Mouse (Mus musculus) A20 (cell line): ENCODE results near the gene Tnc.
A peak's percentile ranks its signal among the peaks of the same experiment; 100 is the strongest.
"Not testable (repeated sequence)": the region's sequence is repeated elsewhere in the genome, so short reads cannot be mapped to it uniquely, and the experiment has no call there.

Source experiments
- DNase-seq: peaks from one replicate; pipeline ENCODE4 v3.0.0-alpha.2; 2011; ENCODE audit warnings: low read depth, low spot score

The Tnc gene

DNA sequence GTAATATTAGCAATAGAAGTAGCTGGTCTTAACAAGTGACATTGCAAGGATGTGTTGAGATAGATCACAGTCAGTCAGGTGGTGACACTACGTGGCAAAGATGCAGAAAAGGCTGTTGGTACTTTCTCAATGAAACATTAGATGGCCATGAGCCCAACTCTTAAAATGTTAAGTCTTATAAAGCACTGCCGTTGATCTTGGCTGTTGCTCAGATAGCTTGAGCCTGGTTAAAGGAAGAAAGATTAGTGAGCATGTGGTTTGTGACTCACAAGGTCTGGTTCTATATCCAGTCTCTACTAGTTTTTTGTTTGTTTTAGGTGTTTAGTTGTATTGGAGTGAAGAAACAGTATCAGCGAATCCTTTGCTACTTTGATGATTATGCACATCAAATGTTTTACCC, 76.9 kb downstream of the Tnc start:
- DNase-seq = no peak

DNA sequence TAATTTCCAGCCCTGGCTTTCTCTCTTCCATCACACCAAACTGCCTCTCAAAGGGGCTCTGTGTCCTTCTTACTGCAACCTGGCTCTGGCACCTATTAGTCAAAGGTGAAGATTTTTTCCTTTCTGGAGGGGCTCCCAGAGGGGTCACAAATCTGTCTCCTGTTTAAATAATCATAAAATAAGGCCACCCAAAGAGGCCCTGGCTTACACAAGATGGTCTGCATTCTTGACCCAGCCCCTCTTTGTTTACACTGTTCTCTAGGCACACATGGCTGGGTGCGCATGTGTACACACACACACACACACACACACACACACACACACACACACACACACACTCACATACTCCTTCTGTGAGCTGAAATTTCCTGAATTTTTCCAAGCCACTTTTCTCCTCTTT, 83.4 kb downstream of the Tnc start:
- DNase-seq = no peak

DNA sequence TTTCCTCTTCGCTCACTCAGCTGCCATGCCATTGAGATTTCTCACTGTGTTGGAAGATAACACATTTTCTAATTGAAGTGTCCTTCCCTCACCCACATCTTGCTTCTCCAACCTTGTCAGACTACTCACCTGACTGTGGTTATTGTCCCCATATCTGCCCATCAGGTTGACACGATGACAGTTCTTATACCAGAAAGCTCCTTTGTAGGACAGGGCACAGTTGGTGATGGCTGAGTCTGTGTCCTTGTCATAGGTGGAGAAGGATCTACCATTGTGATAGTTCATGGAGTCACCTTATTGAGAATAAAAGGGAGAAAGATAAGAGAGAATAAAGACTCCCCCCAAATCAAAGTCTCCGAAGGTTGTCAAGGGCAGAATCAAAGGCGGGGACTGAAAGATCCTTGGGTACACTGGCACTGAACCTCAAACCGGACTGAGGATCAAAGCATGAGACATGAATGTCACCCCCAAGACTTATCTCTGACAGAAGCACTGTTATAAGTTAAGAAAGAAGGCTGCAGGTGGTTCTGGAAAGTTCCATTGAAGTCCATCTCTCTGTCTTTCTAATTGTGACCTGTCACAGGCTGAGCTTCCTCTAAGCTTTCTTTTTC, 84.9 kb downstream of the Tnc start:
- DNase-seq = no peak

DNA sequence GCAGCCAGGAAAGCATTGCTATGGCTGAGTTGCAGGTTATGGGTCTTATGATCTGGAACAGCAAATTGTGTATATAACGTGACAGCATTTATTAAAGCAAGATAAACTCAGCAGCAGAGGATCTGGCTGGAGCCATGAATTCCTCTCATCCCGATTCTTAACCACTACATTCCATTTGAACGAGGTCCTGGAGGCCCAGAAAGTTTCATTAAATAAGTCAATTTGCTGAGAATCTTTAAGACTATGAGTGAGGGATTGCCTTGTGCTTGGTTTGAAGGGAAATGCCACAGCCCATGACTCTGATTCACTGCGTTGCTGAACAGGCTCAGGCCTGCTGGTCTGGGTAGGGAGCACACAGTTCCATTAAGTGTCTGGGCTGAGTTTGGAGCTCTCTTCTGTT, 88.2 kb downstream of the Tnc start:
- no peak for DNase-seq

DNA sequence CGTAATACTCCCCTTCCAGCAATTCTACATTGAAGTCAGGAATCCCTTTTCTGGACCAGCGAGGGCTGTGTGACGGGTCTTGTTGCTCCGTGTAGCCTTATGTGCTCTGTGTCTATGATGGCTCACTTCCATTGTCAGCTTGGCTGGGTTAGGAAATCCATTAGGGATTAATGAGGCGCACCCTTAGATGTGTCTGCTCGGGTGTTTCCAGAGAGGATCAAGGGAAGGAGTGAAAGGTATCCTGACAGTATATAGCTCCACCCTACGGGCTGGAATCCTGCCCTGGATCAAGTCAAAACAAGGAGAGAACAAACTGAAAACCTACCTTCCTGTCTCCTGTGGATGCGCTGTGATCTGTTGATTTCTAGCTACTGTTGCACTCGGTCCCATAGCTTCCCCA, 96.8 kb downstream of the Tnc start:
- DNase-seq = no peak

DNA sequence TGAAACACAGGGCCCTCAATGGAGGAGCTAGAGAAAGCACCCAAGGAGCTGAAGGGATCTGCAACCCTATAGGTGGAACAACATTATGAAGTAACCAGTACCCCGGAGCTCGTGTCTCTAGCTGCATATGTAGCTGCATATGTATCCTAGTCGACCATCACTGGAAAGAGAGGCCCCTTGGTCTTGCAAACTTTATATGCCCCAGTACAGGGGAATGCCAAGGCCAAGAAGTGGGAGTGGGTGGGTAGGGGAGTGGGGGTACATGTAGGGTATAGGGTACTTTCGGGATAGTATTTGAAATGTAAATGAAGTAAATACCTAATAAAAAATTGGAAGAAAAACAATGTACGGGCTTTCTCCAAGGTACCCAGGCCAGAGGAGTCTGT, 98.1 kb downstream of the Tnc start:
- not testable (repeated sequence) for DNase-seq

DNA sequence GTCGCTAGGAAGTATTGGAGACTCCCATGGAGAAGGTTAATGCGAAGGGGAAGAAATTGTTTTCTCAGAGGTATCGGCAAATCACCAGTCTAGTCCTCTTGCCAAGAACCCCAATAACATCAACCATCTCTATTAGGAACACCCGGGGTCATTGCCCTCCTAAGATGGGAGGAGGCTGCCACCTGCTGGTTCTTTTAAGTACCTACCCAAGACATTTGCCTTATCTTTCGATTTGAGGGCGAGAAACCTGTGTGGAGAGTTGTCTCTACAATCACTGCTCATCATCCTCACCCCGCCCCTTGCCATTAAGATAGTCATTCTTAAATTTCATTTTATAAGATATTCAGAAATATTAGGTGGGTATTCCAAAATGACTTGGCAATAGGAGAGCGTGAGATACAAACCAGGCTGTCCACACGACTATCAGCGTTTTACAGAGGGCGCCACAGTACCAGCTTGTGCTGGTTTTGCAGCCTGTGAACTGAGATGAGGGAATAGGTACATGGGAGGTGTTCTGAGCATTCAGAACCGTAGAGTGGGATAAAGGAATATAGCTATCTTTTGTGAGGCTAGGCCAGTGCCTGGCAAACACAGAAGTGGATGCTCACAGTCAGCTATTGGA, 98.6 kb downstream of the Tnc start:
- DNase-seq = peak; percentile 74

DNA sequence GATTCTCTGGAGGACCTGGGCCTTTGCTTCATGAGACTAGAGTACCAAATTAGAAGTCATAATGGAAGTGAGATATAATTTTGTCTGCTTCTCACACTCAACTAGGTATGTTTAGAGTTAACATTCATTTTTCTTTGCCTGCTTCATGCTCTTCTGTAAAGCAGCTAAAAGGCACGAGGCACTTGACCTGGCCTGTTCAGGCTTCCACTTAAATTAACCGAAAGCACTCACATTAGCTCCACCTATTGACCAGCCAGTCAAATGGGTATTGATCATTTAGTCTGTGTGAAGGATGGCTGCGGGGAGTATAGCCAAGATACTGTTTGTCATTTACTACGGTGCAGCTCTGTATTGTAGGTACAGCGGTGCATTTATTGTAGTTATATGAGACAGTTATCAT, 103.0 kb downstream of the Tnc start:
- no peak for DNase-seq

DNA sequence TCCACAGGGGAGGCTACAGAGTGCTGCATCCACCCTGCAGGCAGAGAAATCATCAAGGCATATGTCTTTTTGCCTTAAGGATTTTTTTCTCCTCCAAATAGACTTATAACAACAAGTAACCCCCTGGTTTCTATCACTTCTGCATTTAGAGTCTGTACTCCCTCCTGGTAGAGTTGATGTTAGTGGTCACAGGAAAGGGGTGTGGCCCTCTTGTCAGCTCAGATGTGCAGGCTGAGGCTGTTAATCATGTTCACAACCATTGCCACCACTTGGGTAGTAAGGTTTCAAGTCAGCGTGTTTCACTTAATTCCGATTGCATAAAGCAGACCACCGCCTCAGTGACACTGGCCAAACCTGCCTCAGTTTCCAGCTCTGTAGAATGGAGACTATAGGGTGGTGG, 103.9 kb downstream of the Tnc start:
- peak; percentile 48 for DNase-seq

DNA sequence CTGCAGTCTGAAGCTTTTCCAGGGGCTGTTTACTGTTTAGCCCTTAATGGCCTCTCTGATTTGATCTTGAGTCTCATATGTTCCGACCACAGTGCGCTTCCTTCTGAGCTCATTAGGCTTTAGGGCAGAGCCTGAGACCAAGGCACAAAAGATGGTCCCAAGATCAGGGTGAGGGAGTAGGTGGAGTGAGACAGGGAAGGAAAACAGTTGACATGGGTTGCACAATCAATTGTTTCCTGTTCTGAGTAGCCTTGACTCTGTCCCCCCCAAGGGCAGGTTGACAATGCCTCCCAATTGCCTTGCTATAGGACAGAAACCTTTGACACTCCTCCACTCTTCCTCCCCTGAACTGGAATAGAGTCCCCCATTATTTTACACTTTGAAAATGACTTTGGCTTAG, 105.4 kb downstream of the Tnc start:
- DNase-seq = no peak

DNA sequence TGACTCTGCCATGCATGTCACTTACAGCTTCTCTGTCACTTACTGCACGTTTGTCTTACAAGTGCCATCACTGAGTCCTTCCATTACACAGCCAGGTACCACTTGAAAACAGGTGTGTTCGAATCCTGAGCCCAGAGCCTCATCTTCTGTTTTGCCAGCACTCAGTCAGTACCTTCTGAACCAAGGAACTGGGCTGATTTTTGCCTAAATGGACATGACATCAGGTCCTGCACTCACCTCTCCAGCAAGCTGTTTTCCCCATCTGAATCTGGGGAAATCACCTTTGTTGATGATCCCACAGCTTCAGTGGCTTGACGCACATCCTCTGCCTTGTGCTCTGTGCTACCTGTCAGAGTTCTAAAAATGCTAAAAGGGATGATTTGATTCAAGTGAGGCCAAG, 107.4 kb downstream of the Tnc start:
- DNase-seq = no peak

DNA sequence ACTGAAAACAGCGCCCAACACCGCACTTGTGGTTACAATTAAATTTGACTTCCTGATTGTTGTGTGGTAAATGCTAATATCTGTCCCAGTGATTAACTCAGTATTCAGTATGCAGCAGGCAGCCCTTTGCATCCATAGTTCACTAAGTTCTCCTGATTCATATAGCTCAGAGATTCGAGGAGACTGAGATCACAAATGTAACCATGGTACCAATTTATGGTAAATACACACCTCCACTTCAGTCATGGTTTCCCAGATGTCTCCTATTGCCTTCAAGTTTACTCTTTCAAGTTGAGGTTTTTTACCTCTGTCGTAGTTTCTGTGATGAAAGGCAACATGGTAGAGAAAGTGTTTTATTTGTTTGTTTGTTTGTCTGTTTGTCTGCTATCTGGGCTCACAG, 110.9 kb downstream of the Tnc start:
- no peak for DNase-seq

DNA sequence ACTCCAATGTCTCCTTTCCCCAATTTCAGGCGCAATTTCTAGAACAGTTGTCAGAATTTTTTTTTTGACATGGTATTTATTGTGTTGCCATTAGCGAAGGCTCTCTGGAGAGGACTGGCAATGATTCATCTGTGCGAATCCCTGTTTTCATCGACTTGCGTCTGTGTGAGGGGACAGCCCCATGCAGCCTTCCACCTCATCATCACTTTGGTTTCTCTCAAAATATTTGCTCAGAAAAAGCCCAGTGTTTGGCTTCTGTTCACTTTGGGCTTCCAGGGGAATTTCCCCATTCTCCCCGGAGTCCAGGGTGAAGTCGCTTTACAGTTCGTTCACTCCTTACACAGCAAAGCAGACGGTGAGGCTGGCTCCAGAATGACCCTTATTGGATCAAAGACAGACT, 111.5 kb downstream of the Tnc start:
- DNase-seq = no peak

DNA sequence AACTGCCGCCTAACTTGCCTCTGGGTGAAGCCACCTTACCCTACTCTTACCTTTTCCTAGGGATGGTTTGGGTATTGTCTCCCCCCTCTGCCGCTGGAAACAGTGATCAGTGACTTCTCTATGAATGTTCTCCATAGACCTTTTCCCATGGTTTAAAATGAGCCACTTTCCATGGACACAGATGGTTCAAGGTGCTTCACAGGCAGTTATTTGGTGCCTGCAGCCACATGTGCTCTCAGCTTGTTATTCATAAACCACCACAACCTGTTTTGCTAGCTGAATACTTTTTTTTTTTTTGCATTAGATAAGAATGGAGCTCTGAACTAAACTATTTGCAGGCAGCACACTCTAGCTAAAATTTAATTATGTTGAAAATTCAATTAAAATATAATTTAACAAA, 116.0 kb downstream of the Tnc start:
- DNase-seq = no peak

DNA sequence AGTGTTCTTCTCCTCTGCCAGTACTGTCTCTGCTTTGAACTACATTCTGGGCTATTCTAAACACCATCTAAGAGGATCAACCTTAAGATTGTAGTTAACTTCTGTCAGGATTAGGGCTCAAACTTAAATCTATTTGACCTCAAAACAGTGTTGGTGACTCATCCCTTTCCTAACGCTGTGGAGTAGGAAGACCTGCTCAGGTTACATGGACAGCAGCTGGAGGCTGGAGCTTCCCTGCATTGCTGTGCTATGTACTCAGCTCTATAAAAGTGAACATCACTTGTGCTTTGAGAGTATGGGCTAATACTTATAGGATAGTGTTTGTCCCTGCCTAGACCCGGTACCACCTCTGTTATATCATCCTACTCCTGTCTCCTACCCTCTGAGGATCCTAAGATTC, 117.3 kb downstream of the Tnc start:
- no peak for DNase-seq

DNA sequence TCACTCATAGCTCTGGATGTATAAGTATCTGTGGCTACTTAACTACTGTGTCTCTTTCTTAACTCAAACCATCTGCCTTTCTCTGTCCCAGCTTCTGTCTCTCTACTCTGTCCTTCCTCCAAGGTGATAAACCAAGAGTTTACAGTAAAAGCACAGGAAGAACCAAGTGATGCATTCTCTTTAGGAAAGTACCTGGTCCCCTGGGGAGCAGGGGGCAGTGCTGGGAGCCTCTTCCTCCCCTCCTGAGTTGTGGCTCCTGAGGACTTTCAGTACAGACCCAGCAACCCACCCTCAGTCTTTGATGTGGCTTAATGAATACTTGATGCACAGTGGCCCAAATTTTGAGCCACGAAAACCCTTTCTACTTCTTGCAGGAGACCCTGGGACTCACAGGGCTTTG, 118.6 kb downstream of the Tnc start:
- DNase-seq = no peak

DNA sequence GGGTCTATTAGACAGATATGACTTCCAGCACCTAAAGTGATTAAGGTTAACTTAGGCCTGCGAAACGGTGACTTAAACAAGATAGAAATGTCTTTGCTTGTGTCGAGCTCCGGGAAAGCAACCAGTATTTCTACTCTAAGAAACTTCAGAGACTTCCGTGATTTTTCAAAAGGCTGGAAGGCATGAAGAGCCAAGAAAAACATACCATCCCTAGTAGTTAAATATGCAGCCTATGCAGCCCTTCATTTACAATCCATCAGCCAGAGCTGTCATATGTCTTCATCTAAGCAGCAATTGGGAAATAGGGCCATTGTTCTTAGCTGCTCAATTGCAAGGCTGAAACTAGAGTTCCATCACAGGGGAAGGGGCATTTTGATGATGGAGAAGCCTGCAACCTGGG, 129.6 kb downstream of the Tnc start:
- DNase-seq = no peak

DNA sequence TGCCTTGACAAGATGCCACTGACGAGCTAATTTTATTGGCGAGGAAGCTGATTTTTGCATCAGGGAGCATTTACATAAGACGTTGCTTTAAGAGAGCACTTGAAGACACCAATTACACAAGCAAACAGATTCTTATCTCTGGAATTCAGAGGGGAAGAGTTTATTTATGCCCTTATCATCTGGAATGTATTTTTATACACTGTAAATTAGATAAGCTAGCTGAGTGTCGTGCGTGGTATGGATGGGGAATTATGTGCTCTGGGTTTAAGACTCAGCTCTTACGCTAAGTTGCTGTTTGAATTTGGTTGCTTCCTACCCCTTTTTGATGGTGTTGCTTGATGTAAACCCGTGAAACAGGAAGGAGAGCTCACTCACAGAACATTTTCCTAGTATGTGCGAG, 130.1 kb downstream of the Tnc start:
- no peak for DNase-seq

DNA sequence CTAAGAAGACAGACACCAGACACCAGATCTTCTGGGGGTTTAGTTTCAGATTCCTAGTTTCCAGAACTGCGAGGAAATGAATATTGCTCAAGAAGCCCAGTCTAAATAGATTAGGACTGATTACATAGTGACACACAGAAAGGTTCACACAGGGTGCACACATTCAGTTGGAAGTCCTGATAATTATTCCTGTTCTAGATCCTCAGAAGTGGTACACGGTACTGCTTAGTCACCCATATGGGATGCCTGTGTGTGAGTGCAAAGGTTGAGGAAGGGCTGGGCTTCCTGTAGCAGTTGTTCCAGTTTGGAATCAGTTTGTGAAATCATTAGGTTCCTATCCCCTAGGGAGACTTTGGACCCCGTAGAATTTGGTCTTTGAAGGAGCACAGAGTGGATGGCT, 130.5 kb downstream of the Tnc start:
- DNase-seq = no peak
